Mouse (Mus musculus) lung, postnatal 0 days (tissue): ENCODE results near the gene Myoz2.

Experiments used
- CTCF ChIP-seq: IDR thresholded peaks from 2 replicates; pipeline ENCODE4 v1.5.1; 2016; ENCODE audit warnings: antibody characterized with exemption, mild to moderate bottlenecking
- EP300 ChIP-seq: IDR thresholded peaks from 2 replicates; pipeline ENCODE4 v1.6.1; 2016; ENCODE audit warnings: antibody characterized with exemption, mild to moderate bottlenecking, control low read depth

DNA sequence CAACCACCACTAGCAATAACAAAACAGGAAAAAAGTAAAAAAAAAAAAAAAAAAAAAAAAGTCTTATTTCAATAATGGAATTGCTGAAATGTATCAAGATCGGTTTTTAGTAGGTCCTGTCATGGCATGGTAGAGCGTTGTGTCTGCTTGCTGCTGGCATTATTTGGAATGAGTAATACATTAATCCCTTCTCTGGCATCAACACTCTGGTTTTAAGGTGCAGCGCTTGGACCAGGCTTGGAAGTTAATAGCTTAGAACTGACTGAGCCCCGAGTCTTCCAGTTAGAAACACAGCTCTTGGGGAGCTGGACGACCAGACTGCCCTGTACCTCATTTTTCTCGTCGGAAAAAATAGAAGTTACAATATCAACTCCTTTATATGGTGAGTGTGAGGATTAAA lies 32.0 kb upstream of the Myoz2 start:
- TF ChIP-seq CTCF (no peak), EP300 (no peak)
